Mouse (Mus musculus) adrenal gland, adult 8-10 months (tissue): ENCODE data around the gene Clcn5. TPM values are rescaled to one million over a fixed set of nuclear protein-coding genes. Genes with fewer than 3 reads are reported as not detected.

Experiments used
- DNase-seq: peaks from one replicate; pipeline ENCODE4 v3.0.0; 2022
- total RNA-seq, 4 experiments: library from RNA; stranded (reverse); gene quantifications; 2 replicates each; pipeline ENCODE4 v1.2.4; 2022

The Clcn5 gene
- 10 to 100 TPM; 34.3 to 36.6 (median 36.2) TPM for total RNA-seq

- DNase-seq = peak; percentile 96
Measured at GRCm38 (mm10) chrX:7319089-7319721, at the start of gene Clcn5. Gene Clcn5 (minus strand): TSS chrX:7319358.

GRCm38 (mm10) chrX:7325455-7325854 lies 6.3 kb upstream of the Clcn5 start:
- DNase-seq = no peak

- DNase-seq = peak; percentile 36
Measured at GRCm38 (mm10) chrX:7322288-7322687, 3.1 kb upstream of the Clcn5 start.

DNA sequence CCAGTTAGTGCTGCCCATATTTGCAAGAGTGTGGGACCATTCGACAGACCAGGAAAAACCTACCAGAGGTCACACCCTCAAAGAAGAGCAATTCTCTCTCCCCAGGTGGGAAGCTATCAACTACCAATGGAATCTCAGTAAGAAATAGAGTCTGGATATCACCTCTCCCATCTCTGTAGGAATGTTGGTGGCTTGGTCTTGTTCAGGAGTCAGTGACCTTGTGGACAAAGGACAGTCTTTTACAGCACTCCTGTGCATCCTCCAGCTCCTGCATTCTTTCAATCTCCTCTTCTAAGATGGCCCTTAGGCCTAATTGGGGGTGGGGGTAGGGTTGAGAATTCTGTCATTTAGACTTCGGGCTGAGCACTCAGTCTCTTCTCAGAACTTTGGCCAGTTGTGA lies 1.4 kb upstream of the Clcn5 start:
- no peak for DNase-seq

- DNase-seq = no peak
Measured at GRCm38 (mm10) chrX:7318551-7319025, 570 bp downstream of the Clcn5 start.

- no peak for DNase-seq
Measured at GRCm38 (mm10) chrX:7315115-7315514, 4.0 kb downstream of the Clcn5 start.

- no peak for DNase-seq
Measured at GRCm38 (mm10) chrX:7314645-7315044, 4.5 kb downstream of the Clcn5 start.

DNA sequence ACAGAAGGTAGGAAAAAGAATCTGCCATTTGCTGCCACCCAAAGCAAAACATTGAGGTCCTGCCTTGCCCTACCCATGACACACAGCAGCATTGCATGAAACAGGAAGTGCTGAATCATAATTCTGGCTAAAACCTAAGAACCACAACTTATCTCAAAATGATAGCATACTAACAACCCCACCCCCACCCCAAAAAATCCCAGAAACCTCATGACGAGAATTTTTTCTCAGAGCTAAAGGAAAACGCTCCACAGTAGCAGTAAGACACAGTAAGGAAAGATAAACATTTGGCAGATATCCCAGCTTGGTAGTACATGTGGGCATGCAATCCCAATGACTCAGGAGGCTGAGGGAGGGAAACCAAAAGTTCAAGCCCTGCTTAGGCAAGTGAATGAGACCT lies 10.9 kb downstream of the Clcn5 start:
- DNase-seq = no peak

DNA sequence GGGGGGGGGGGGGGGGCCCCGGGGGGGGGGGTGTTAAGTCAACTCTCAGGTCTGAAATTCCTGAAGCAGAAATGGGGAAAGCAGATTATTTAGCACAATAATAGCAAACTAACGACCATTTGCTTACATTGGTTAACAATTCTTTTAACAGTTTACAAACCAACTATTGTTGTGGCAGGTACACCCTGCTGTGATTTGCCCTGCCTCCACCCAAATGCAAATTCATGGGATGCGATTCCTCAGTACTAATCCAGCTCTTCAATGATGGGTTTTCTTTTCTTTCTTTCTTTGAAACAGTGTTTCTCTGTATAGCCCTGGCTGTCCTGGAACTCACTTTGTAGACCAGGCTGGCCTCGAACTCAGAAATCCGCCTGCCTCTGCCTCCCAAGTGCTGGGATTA lies 12.3 kb downstream of the Clcn5 start:
- DNase-seq = no peak

DNA sequence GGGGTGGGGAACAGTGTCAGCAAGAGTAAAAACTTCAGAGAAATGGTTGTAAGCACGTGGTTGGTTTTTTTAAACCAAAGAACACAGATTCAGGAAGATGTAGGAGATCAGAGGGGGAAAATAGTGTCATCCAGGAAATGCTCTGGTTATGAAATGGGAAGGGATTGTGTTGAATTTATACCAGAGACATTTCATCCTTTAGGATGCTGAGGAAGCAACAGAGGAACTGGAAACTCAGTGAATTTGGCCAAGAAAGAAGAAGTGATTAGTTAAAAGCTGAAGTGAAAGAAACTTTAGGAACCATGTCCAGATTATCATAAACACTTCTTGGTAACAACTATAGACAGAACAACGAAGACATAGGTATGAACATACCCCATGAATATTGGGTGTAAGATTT lies 26.2 kb downstream of the Clcn5 start:
- no peak for DNase-seq

- no peak for DNase-seq
Measured at GRCm38 (mm10) chrX:7292151-7292768, 26.9 kb downstream of the Clcn5 start.

DNA sequence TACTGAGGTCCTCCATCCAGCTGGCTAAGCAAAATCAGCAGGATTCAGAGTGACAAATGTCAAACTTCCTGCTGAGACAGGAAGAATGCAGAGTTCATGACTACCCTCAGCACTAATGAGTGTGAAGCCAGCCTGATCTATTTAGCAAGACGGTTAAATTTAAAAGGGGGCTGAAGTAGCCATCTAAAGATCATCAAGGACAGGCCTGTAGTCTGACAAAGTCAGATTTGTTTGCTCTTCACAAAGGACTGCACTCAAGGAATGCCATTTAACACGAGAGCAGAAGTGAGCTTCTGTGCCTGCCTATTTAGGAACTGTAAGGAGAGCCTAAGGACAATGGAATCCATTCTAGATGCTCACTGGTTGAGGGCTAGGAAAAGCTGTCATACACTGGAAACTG lies 30.2 kb downstream of the Clcn5 start:
- no peak for DNase-seq

GRCm38 (mm10) chrX:7287051-7287734 lies 32.0 kb downstream of the Clcn5 start:
- DNase-seq = no peak

DNA sequence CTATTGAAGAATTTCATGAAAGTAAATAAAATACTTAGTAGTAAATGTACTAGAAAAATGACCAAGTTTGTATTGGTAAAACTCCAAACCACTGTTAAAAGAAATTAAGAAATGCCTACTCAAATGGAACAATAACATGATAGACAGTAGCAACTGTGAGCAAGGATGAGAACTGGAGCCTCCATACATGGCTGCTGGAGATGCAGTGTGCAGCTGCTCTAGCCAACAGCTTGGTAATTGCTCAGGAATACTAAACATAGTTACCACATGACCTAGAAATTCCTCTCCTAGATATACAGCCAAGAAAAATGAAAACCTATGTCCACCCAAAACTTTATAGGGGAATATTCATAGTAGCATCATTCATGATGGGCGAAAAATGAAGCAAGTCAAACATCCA lies 36.5 kb downstream of the Clcn5 start:
- no peak for DNase-seq

- no peak for DNase-seq
Measured at GRCm38 (mm10) chrX:7279722-7280121, 39.4 kb downstream of the Clcn5 start.

DNA sequence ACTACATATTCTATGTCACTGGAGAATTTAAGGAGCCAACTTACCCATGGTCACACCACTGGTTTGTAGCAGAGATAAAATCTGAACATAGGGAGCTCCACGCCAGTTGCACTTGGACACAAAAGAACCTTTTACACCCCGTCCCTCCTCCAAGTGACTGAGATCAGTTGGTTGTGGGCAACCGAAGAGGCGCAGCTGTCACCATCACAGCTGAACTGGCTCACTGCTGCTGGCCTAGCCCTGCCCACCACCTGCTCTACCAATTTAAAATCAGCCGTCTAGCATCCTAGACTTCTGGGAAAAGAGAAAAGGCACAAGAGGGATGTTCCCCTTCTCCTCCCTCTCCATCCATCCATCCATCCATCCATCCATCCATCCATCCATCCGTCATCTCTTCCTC lies 42.6 kb downstream of the Clcn5 start:
- DNase-seq = no peak

DNA sequence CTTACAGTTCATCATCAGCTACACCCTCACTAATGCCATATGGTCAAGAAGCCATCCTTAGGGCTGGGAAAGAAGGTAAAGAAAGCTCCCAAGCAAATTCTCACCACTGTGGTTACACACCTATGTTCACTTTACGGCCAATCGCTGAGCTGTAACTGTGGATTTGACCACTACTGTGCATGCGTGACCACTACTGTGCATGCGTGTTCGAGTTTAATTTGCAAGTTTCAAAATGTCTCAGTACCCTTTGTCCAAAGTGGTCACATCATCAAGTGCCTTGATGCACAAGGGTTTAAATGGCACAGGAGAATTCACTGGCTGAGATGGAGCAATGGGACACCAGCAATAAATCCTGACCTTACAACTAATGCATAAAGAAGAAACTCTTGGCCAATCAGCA lies 58.0 kb downstream of the Clcn5 start:
- DNase-seq = no peak

DNA sequence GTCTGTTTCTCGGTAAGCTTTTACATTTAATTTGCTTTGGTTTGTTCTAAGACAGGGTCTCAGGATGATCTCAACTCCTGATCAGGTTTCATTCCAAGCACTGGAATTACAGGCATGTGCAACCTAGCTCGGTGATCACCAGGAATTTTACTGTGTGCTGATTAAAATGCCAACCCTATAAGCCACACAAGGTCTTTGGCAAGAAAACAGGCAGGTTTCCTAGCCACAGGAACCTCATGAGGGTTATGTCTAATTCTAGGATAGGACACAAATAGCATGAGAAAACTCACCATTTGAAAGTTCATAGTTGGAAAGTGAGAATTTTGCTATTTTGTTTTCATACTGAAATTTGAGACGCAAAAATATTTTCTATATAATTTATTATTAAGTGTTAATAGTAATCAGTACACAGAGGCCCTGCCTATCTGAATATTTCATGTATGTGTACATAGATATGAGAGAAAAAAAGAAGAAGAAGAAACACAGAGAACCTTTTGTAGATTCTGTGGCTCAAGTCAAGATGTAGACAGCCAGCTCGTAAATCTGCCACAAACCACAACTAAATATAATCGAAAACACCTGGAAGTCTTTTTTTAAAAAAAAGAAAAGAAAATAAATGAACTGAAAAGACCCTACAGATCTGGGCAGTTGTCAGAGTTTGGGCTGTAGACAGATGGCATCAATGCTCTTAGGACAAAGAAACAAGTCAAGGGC lies 58.6 kb downstream of the Clcn5 start:
- no peak for DNase-seq

GRCm38 (mm10) chrX:7259718-7260117 lies 59.4 kb downstream of the Clcn5 start:
- DNase-seq = no peak

DNA sequence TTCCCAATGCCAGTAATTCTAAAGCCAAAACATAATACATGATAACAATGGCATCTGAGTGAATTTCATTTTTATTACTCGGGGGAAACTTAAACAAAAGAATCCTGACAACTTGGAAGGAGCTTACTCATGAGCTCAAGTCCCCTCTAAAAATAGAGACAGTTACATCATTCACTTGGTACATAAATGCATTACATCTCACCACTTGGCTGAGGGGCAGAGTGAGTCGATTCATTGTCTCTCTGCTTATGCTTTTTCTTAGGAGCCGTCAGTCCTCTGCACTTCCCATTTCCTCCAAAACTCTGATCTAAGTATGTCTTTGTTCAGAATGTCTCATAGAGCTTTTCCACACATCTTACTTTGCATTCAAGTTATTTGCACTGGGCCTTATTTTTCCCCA lies 63.1 kb downstream of the Clcn5 start:
- no peak for DNase-seq

GRCm38 (mm10) chrX:7204099-7204498 lies 115.1 kb downstream of the Clcn5 start:
- no peak for DNase-seq

- DNase-seq = no peak
Measured at GRCm38 (mm10) chrX:7203535-7203934, 115.6 kb downstream of the Clcn5 start.

DNA sequence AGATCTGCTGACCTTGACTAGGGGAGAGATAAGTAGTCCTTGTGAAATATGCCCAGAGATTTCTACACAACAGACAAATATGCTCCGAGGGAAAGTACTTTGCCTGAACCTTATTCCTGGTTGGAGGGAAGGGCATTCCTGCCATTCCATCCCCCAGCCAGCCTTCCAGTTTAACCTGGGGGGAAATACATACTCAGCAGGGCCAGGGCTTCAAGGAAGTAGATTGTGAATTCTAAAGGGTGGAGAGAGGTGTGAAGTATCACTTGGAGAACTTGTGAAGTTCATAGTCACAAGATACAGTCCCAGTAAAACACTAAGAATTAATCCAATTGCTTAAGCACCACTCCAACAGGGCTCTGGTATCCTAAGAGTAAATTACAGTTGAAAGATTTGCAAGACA lies 121.3 kb downstream of the Clcn5 start:
- DNase-seq = no peak
